Mouse (Mus musculus): Measurements from ENCODE around the gene Slc24a5. TPM values are rescaled to one million over a fixed set of nuclear protein-coding genes. Genes with fewer than 3 reads are reported as not detected.
"Not testable (repeated sequence)": the region's sequence is repeated elsewhere in the genome, so short reads cannot be mapped to it uniquely, and the experiment has no call there.

Gene Slc24a5
- polyA plus RNA-seq, 1 experiment from 2014 or later = 5.0 TPM

DNA sequence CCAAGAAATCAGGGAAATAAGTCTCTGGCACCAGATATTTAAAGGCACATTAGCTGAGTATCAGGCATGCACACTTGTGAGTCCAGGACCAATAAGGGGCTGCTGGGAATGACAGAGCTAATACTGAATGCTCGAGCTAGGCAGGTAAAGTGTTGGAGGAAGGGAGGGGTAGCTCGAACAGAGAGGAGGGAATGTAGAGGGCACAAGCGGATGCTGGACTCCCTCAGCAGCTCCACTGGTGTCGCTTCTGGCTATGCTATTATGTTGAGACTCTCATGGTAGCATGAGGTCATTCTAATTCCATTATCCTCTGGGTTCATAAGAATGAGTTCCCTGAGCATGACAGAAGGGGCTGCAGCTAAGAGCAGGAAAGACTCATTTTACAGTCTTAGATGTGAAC is 5.0 kb upstream of the Slc24a5 start:
- H3K4me3 ChIP-seq = no peak overlapping the region
- H3K36me3 ChIP-seq = no peaks in the 10 kb centered on the region
- no peak overlapping the region for H3K9ac ChIP-seq
- ATAC-seq (ENCODE audit: low FRiP score) = no peak
- H3K27ac ChIP-seq = no peak overlapping the region
- 61% methylated on average over 4 of the region's 4 CpGs for WGBS
- no peaks in the 10 kb centered on the region for H3K9me3 ChIP-seq
- H3K4me1 ChIP-seq (replicated peaks) = peaks cover 1% of the 10 kb centered on the region; the same call in 1 of the 2 replicates
- no peak overlapping the region for H3K4me2 ChIP-seq
- H3K27me3 ChIP-seq = no peaks in the 10 kb centered on the region

DNA sequence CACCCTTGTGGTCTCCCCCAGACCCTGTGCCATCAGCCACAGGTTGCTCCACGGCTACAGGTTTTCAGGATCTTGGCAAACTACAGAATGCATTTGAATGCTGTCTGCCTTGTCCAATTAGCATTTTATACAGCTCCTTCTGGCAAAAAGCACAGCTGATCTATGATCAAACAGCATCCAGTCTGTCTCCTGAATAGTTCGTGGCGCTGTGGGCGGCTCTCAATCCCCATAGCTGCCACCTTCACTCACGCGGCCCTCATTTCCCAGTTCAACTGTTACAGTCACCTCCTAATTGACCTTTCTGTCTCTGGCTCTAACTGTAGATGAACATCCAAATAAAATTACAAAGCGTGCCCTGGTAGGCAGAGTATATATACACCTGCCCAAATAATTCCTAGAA is 551 bp upstream of the Slc24a5 start:
- Histone ChIP-seq H3K9me3 (no peaks in the 10 kb centered on the region), H3K4me1 (replicated peaks) (peaks cover 3% of the 10 kb centered on the region; the same call in 1 of the 2 replicates), H3K9ac (no peak overlapping the region), H3K4me3 (no peak overlapping the region), H3K4me2 (no peak overlapping the region), H3K27me3 (no peaks in the 10 kb centered on the region), H3K36me3 (no peaks in the 10 kb centered on the region), H3K27ac (no peak overlapping the region)
- ATAC-seq (ENCODE audit: low FRiP score) = 0 out of 2 replicates have a peak, but pooled peaks have one; percentile 18
- WGBS = 88% methylated on average over 7 of the region's 7 CpGs

DNA sequence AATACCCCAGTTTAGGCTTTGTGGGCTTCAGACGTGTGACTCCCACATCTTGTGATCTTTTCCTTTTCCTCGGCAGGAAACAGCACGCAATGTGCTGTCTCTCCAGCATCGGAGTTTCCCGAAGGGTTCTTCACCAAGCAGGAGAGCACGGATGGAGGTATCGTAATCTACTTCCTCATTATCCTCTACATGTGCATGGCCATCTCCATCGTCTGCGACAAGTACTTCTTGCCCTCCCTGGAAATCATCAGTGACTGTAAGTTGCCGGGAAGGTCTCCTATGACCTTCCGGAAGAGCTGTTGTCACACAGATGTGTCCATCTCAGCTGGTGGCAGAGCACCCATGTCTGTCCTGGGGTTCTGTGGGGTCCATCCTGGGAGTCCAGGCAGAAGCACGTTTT is 772 bp downstream of the Slc24a5 start:
- peaks cover 3% of the 10 kb centered on the region; the same call in 1 of the 2 replicates for H3K4me1 ChIP-seq (replicated peaks)
- H3K27me3 ChIP-seq = no peaks in the 10 kb centered on the region
- H3K27ac ChIP-seq = no peak overlapping the region
- H3K9me3 ChIP-seq = no peaks in the 10 kb centered on the region
- ATAC-seq (ENCODE audit: low FRiP score) = no peak
- no peak overlapping the region for H3K9ac ChIP-seq
- no peaks in the 10 kb centered on the region for H3K36me3 ChIP-seq
- no peak overlapping the region for H3K4me3 ChIP-seq
- 93% methylated on average over 12 of the region's 12 CpGs for WGBS
- no peak overlapping the region for H3K4me2 ChIP-seq

DNA sequence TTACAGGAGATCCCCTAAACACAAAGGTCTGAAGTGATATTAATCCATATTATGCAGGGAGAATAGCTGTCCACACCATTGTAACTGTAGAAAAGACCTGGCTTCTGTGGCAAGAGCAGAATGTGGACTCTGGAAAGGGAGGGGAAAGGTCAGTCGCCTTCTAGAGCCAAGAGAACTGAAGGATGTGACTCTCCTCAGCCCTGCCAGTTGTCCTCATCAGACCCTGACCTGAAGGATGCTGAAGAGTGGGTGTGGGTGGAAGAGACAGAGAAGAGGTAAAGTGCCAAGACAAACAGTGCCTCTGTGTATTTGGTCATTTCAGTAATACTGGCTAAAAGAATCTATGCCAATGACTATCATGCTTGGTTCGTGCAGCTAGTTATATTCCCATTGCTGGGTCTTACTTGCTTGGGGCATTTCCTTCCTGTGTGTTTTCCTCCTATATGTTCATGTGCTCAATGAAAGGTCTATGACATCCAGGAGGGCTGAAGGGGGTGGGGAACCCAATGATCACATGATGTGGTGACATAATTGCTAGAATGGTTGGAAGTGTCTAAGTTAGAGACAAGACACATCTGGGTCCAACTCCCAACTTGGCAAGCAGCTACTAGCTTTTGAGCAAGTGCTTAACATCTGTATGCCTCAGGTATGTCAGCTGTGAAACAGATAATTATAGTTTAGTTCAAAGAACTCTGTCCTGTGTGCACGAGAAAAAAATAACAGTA is 5.3 kb downstream of the Slc24a5 start:
- H3K27ac ChIP-seq = no peak overlapping the region

DNA sequence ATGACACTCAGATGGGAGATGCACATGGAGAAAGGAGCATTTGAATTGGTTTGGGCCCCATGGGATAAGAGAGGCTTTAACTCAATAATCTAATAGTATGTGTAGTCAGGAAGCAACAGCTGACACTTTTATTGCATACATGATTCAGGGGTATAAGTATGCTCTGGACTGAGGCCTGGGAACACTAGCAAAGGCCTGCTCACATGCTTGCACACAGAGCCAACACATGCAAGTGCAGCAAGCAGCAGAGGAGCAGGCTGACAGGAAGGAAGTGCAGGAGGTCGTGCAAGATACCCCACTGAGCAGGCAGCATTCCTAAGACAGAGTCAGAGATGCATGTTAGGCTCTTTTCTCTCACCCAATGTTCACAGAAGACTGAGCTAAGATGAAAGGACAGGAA is 16.0 kb downstream of the Slc24a5 start:
- H3K27ac ChIP-seq = no peak overlapping the region
- WGBS = 30% methylated on average over 1 of the region's 1 CpGs

More for the DNA sequence above, 5.3 kb downstream of the Slc24a5 start:
- no peak overlapping the region for H3K9ac ChIP-seq
- no peak overlapping the region for H3K4me2 ChIP-seq
- no peak for ATAC-seq (ENCODE audit: low FRiP score)
- no peaks in the 10 kb centered on the region for H3K9me3 ChIP-seq
- no peaks in the 10 kb centered on the region for H3K4me1 ChIP-seq (replicated peaks)
- H3K36me3 ChIP-seq = no peaks in the 10 kb centered on the region
- H3K4me3 ChIP-seq = no peak overlapping the region
- WGBS = 84% methylated on average over 3 of the region's 3 CpGs
- H3K27me3 ChIP-seq = no peaks in the 10 kb centered on the region

DNA sequence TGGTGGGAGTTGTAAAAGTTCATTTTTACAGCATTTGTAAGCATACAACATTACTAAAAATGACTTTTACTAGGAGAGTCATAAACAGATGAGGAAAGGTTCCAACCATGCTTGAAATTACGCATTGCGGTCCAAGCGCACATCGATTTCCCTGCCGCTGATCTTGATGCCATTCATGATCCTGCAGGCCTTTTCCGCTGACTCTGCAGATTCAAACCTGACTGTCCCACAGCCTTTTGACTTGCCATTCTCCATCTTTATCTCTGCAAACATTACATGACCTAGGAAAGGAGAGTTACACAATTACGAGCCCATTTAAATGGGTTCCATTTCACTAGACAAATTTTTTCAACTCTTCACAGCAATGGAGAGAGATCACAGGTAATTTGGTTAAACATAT is 20.8 kb downstream of the Slc24a5 start:
- Histone ChIP-seq H3K36me3 (peaks cover 45% of the 10 kb centered on the region), H3K9me3 (no peaks in the 10 kb centered on the region), H3K4me3 (no peak overlapping the region), H3K4me2 (no peak overlapping the region), H3K27me3 (no peaks in the 10 kb centered on the region), H3K27ac (no peak overlapping the region), H3K4me1 (replicated peaks) (no peaks in the 10 kb centered on the region), H3K9ac (no peak overlapping the region)
- WGBS = 91% methylated on average over 7 of the region's 7 CpGs
- no peak for ATAC-seq (ENCODE audit: low FRiP score)

More for the DNA sequence above, 16.0 kb downstream of the Slc24a5 start:
- ATAC-seq (ENCODE audit: low FRiP score) = no peak
- H3K4me2 ChIP-seq = no peak overlapping the region
- peaks cover 43% of the 10 kb centered on the region for H3K36me3 ChIP-seq
- H3K4me1 ChIP-seq (replicated peaks) = no peaks in the 10 kb centered on the region
- no peak overlapping the region for H3K9ac ChIP-seq
- no peaks in the 10 kb centered on the region for H3K9me3 ChIP-seq
- no peaks in the 10 kb centered on the region for H3K27me3 ChIP-seq
- no peak overlapping the region for H3K4me3 ChIP-seq

DNA sequence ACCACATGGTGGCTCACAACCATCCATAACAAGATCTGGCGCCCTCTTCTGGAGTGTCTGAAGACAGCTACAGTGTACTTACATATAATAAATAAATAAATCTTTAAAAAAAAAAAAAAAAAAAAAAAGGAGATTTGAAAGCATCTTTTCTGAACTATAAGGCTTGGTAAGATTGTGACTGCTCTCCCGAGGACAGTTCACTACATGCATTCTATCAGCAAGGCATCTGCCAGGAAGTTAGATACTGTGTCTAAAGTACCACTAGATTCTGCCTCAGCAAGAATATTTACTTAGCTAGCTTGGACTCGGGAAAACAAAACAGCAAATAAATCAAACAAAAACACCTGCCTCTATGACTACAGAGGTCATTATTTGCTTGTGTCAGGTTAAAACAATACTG is 24.2 kb downstream of the Slc24a5 start:
- not testable (repeated sequence) for H3K27ac ChIP-seq; H3K4me2 ChIP-seq; H3K4me3 ChIP-seq; H3K27me3 ChIP-seq; H3K4me1 ChIP-seq (replicated peaks); H3K9ac ChIP-seq; ATAC-seq (ENCODE audit: low FRiP score); H3K9me3 ChIP-seq
- peaks cover 49% of the 10 kb centered on the region for H3K36me3 ChIP-seq
- 80% methylated on average over 3 of the region's 3 CpGs for WGBS

DNA sequence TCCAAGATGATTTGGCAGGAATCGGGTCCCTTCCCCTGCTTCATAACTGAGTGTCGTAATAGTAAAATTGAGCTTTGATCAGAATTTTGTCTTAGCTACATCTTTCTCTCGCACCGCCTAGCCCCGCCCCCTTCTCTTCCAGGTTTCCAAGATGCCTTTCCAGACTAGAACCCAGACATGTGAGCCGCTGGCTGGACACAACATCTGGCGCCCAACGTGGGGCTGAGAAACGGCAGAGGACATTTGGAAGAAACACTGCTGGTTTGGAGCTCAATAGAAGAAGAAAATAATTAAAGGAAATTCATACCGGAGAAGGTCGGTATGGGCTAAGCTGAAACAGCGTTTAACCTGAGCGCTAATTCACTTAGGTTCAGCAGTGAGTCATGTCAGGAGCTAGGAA is 36.6 kb downstream of the Slc24a5 start:
- H3K27ac ChIP-seq; H3K4me3 ChIP-seq; H3K4me2 ChIP-seq; H3K9ac ChIP-seq; H3K9me3 ChIP-seq; H3K4me1 ChIP-seq (replicated peaks); H3K27me3 ChIP-seq; ATAC-seq (ENCODE audit: low FRiP score): not testable (repeated sequence)
- WGBS = 95% methylated on average over 13 of the region's 13 CpGs
- peaks cover 55% of the 10 kb centered on the region for H3K36me3 ChIP-seq

DNA sequence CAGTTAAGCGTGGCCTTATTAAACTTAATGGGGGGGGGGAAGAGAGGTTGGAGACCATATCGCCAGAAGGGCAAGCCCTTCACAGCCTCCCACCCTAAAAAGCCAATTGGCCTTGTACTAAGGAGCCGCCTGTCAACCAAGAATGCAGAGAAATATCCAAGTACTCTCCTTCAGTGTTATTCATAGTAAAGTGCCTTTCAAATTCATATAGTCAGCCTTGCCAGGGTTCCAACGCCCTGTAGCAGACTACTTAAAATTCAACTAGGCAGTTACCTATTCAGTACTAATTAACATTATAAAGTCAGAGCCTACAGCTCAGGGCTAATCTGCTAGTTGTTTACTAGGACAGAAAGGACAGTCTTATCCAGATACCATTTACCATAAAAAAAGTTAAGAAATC is 38.6 kb downstream of the Slc24a5 start:
- 86% methylated on average over 4 of the region's 4 CpGs for WGBS
- not testable (repeated sequence) for H3K4me3 ChIP-seq; H3K27me3 ChIP-seq; H3K4me1 ChIP-seq (replicated peaks); H3K27ac ChIP-seq; H3K9me3 ChIP-seq; ATAC-seq (ENCODE audit: low FRiP score); H3K4me2 ChIP-seq; H3K9ac ChIP-seq
- H3K36me3 ChIP-seq = peaks cover 48% of the 10 kb centered on the region

DNA sequence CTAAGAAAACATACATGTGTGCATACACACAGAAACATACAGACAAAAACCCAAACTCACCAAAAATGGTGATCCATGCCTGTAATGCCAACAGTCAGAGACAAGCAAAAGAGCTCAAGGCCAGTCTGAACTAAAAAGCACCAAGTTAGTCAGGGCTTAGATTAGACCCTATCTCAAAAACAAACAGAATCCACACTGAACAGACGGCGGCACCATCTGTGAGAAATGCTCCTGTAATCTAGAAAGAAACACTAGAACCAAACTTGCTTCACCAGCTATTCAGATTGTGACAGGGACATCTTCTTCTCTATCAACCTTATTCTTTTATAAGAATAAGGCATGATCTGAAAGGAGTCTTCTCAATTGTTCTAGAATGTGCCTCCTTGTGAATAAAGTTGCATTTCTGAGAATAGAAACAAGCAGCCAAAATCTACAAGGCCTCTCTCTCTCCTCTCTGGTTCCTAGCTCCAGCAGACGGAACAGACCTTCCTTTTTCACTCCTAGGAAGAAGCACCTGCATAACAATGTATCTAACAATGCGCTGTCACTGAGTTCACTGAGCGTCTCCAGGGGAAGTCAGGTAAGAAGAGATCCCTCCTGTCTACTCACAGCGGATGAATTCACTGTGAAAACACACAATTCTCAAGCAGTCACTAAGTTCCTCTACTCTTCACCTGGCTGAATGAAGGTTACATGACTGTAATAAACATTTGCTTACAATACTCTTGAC is 51.6 kb downstream of the Slc24a5 start:
- Histone ChIP-seq H3K27ac (no peak overlapping the region), H3K9me3 (no peaks in the 10 kb centered on the region), H3K4me3 (no peak overlapping the region), H3K4me1 (replicated peaks) (peaks cover 33% of the 10 kb centered on the region), H3K9ac (no peak overlapping the region), H3K27me3 (no peaks in the 10 kb centered on the region), H3K36me3 (peaks cover 7% of the 10 kb centered on the region; the same call in 1 of the 2 replicates), H3K4me2 (0 out of 2 replicates have a peak overlapping the region, but pooled peaks have one; percentile 17)
- no peak for ATAC-seq (ENCODE audit: low FRiP score)
- WGBS = 70% methylated on average over 6 of the region's 6 CpGs

DNA sequence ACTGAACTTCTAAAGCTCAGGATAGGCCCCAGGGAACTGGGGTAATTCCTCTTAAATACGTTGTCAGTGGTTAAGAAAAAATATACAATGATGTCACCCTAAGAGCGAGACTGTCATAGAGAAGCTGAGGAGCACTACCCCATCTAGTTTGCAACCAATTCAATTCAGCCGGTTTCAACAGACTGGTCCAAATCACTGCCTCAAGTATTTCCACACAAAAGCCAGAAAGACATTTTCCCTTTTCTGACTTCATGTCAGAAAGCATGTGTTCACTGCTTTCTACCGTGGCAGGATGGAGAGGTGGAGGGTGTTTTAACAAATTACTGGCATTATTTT is 54.3 kb downstream of the Slc24a5 start:
- peak overlapping the region; percentile 75 for H3K4me3 ChIP-seq
- 3% methylated on average over 4 of the region's 4 CpGs for WGBS
- H3K4me1 ChIP-seq (replicated peaks) = peaks cover 33% of the 10 kb centered on the region
- peak overlapping the region; percentile 99 for H3K9ac ChIP-seq
- H3K36me3 ChIP-seq = no peaks in the 10 kb centered on the region
- ATAC-seq (ENCODE audit: low FRiP score) = peak; percentile 50
- H3K27me3 ChIP-seq = no peaks in the 10 kb centered on the region
- H3K9me3 ChIP-seq = no peaks in the 10 kb centered on the region
- peak overlapping the region; percentile 98 for H3K27ac ChIP-seq
- H3K4me2 ChIP-seq = peak overlapping the region; percentile 80

DNA sequence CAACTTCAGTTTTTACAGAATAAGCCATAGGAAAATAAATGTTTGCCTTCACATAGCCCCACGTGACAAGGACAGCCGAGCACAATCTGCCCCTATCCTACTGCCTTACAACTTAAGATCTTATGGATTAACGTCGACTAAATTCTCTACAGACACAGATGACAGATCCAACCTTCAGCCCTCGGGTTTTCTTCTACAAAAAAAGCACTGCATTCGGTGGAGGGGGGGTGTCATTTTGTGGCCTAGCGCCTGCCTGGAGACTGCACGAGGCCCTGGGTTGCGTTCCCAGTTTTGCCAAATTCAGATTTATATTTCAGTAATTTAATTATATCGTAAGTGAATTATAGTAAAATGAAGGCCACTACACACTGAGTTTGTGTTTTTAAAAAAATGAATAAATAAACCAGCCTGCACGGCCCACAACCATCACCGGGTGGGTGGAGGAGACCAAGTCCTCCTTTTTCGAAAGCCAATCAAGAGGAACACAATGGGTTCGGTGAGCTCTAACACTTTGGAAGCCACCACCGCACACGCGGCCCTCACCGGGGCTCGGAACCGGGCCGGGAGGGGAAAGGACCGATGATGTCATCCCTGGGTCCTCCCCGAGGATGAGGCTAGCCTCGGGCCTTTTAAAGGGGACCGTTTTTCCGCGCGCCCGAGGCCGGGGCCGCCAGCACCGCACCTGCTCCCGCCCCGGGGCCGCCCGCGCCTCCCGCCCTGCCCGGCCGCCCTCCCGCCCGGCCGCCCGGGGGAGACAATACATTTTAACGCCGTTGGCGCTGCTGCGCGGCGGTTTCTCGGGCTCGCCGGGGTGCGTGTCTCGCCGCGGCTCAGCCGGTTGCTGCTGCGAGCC is 54.9 kb downstream of the Slc24a5 start:
- Histone ChIP-seq H3K27ac (peak overlapping the region; percentile 98), H3K4me3 (peak overlapping the region; percentile 75), H3K9ac (peak overlapping the region; percentile 99), H3K36me3 (no peaks in the 10 kb centered on the region), H3K9me3 (no peaks in the 10 kb centered on the region), H3K4me1 (replicated peaks) (peaks cover 33% of the 10 kb centered on the region), H3K4me2 (peak overlapping the region; percentile 80), H3K27me3 (no peaks in the 10 kb centered on the region)
- under 1% methylated on average over 56 of the region's 59 CpGs for WGBS
- ATAC-seq (ENCODE audit: low FRiP score) = peak; percentile 88

Measured in hindbrain, embryonic 13.5 days (tissue).